Mouse (Mus musculus): Measurements from ENCODE around the gene Ocel1.

Ocel1 gene

GRCm38 (mm10) chr8:71379512-71380075 is 8.5 kb downstream of the Ocel1 start:
- DNase-seq (ENCODE audit: extremely low read depth, low read depth): no peak

GRCm38 (mm10) chr8:71380178-71381171 is 9.4 kb downstream of the Ocel1 start:
- no peak for DNase-seq (ENCODE audit: extremely low read depth, low read depth)

GRCm38 (mm10) chr8:71381421-71381970 is 10.4 kb downstream of the Ocel1 start, which contains the start of gene Nr2f6:
Nr2f6 (minus strand) TSS chr8:71381960.
- no peak for DNase-seq (ENCODE audit: extremely low read depth, low read depth)

- DNase-seq (ENCODE audit: extremely low read depth, low read depth): no peak
Measured at GRCm38 (mm10) chr8:71381971-71382961, 11.2 kb downstream of the Ocel1 start.

- DNase-seq (ENCODE audit: extremely low read depth, low read depth): no peak
Measured at GRCm38 (mm10) chr8:71383396-71383795, 12.3 kb downstream of the Ocel1 start.

- DNase-seq (ENCODE audit: extremely low read depth, low read depth): no peak
Measured at GRCm38 (mm10) chr8:71383860-71384259, 12.8 kb downstream of the Ocel1 start.

GRCm38 (mm10) chr8:71385212-71385835 is 14.2 kb downstream of the Ocel1 start:
- no peak for DNase-seq (ENCODE audit: extremely low read depth, low read depth)

- DNase-seq (ENCODE audit: extremely low read depth, low read depth): no peak
Measured at GRCm38 (mm10) chr8:71388267-71388666, 17.2 kb downstream of the Ocel1 start.

GRCm38 (mm10) chr8:71391696-71392095 is 20.6 kb downstream of the Ocel1 start:
- DNase-seq (ENCODE audit: extremely low read depth, low read depth): no peak

- DNase-seq (ENCODE audit: extremely low read depth, low read depth): no peak
Measured at GRCm38 (mm10) chr8:71392391-71392790, 21.3 kb downstream of the Ocel1 start.

- peak; percentile 49 for DNase-seq (ENCODE audit: extremely low read depth, low read depth)
Measured at GRCm38 (mm10) chr8:71392871-71393270, 21.8 kb downstream of the Ocel1 start.

- DNase-seq (ENCODE audit: extremely low read depth, low read depth): no peak
Measured at GRCm38 (mm10) chr8:71394481-71394880, 23.4 kb downstream of the Ocel1 start.

GRCm38 (mm10) chr8:71395071-71395470 is 24.0 kb downstream of the Ocel1 start:
- no peak for DNase-seq (ENCODE audit: extremely low read depth, low read depth)

- DNase-seq (ENCODE audit: extremely low read depth, low read depth): no peak
Measured at GRCm38 (mm10) chr8:71395629-71396028, 24.5 kb downstream of the Ocel1 start, which contains the start of gene Ushbp1. Ushbp1 (minus strand) TSS chr8:71395802.

- DNase-seq (ENCODE audit: extremely low read depth, low read depth): peak; percentile 99
Measured at GRCm38 (mm10) chr8:71396639-71397305, 25.7 kb downstream of the Ocel1 start, which contains the start of gene Babam1. Babam1 (plus strand) TSS chr8:71396861.

GRCm38 (mm10) chr8:71397701-71398100 is 26.6 kb downstream of the Ocel1 start:
- no peak for DNase-seq (ENCODE audit: extremely low read depth, low read depth)

- no peak for DNase-seq (ENCODE audit: extremely low read depth, low read depth)
Measured at GRCm38 (mm10) chr8:71400826-71401225, 29.7 kb downstream of the Ocel1 start.

- DNase-seq (ENCODE audit: extremely low read depth, low read depth): no peak
Measured at GRCm38 (mm10) chr8:71401454-71401853, 30.4 kb downstream of the Ocel1 start.

GRCm38 (mm10) chr8:71402446-71402964 is 31.4 kb downstream of the Ocel1 start:
- no peak for DNase-seq (ENCODE audit: extremely low read depth, low read depth)
